Mouse (Mus musculus): ENCODE results near the gene Ccdc181. TPM values are rescaled to one million over a fixed set of nuclear protein-coding genes. Genes with fewer than 3 reads are reported as not detected.

Ccdc181 gene
- polyA plus RNA-seq, 1 experiment from 2014 or later, result 18.1 TPM

- Histone ChIP-seq H3K4me1 (replicated peaks; ENCODE audit: control insufficient read depth, insufficient read depth, low read length) (no peaks in the 10 kb centered on the region), H3K9me3 (ENCODE audit: control insufficient read depth, low read length) (no peaks in the 10 kb centered on the region), H3K27me3 (ENCODE audit: control insufficient read depth, insufficient read depth, low read length) (no peaks in the 10 kb centered on the region), H3K4me2 (replicated peaks; ENCODE audit: low read depth, low read length) (no peak overlapping the region), H3K4me3 (ENCODE audit: low read depth, low read length) (no peak overlapping the region), H3K36me3 (ENCODE audit: control insufficient read depth, insufficient read depth, low read length) (no peaks in the 10 kb centered on the region), H3K9ac (ENCODE audit: low read depth, low read length) (no peak overlapping the region), H3K27ac (ENCODE audit: low read depth, low read length) (no peak overlapping the region)
- ATAC-seq (ENCODE audit: low FRiP score) (no peak), DNase-seq (ENCODE audit: low spot score) (no peak)
- 79% methylated on average over 14 of the region's 14 CpGs for WGBS
Measured at GRCm38 (mm10) chr1:164319542-164320140, 44.3 kb downstream of the Ccdc181 start.

GRCm38 (mm10) chr1:164320731-164321130 lies 45.3 kb downstream of the Ccdc181 start:
- WGBS, result 83% methylated on average over 5 of the region's 5 CpGs
- Histone ChIP-seq H3K36me3 (ENCODE audit: control insufficient read depth, insufficient read depth, low read length) (no peaks in the 10 kb centered on the region), H3K9me3 (ENCODE audit: control insufficient read depth, low read length) (no peaks in the 10 kb centered on the region), H3K4me2 (replicated peaks; ENCODE audit: low read depth, low read length) (no peak overlapping the region), H3K9ac (ENCODE audit: low read depth, low read length) (no peak overlapping the region), H3K4me3 (ENCODE audit: low read depth, low read length) (no peak overlapping the region), H3K4me1 (replicated peaks; ENCODE audit: control insufficient read depth, insufficient read depth, low read length) (no peaks in the 10 kb centered on the region), H3K27ac (ENCODE audit: low read depth, low read length) (no peak overlapping the region), H3K27me3 (ENCODE audit: control insufficient read depth, insufficient read depth, low read length) (no peaks in the 10 kb centered on the region)
- no peak for DNase-seq (ENCODE audit: low spot score)
- no peak for ATAC-seq (ENCODE audit: low FRiP score)

GRCm38 (mm10) chr1:164321408-164321807 lies 46.0 kb downstream of the Ccdc181 start:
- Histone ChIP-seq H3K36me3 (ENCODE audit: control insufficient read depth, insufficient read depth, low read length) (no peaks in the 10 kb centered on the region), H3K9me3 (ENCODE audit: control insufficient read depth, low read length) (no peaks in the 10 kb centered on the region), H3K4me3 (ENCODE audit: low read depth, low read length) (no peak overlapping the region), H3K9ac (ENCODE audit: low read depth, low read length) (no peak overlapping the region), H3K27ac (ENCODE audit: low read depth, low read length) (no peak overlapping the region), H3K4me2 (replicated peaks; ENCODE audit: low read depth, low read length) (no peak overlapping the region), H3K4me1 (replicated peaks; ENCODE audit: control insufficient read depth, insufficient read depth, low read length) (no peaks in the 10 kb centered on the region), H3K27me3 (ENCODE audit: control insufficient read depth, insufficient read depth, low read length) (no peaks in the 10 kb centered on the region)
- ATAC-seq (ENCODE audit: low FRiP score), result no peak
- 86% methylated on average over 10 of the region's 10 CpGs for WGBS
- no peak for DNase-seq (ENCODE audit: low spot score)

GRCm38 (mm10) chr1:164322987-164323650 lies 47.7 kb downstream of the Ccdc181 start:
- Histone ChIP-seq H3K4me1 (replicated peaks; ENCODE audit: control insufficient read depth, insufficient read depth, low read length) (no peaks in the 10 kb centered on the region), H3K27ac (ENCODE audit: low read depth, low read length) (no peak overlapping the region), H3K9ac (ENCODE audit: low read depth, low read length) (no peak overlapping the region), H3K9me3 (ENCODE audit: control insufficient read depth, low read length) (no peaks in the 10 kb centered on the region), H3K4me3 (ENCODE audit: low read depth, low read length) (no peak overlapping the region), H3K36me3 (ENCODE audit: control insufficient read depth, insufficient read depth, low read length) (no peaks in the 10 kb centered on the region), H3K4me2 (replicated peaks; ENCODE audit: low read depth, low read length) (no peak overlapping the region), H3K27me3 (ENCODE audit: control insufficient read depth, insufficient read depth, low read length) (no peaks in the 10 kb centered on the region)
- ATAC-seq (ENCODE audit: low FRiP score) (no peak), DNase-seq (ENCODE audit: low spot score) (no peak)
- 86% methylated on average over 8 of the region's 8 CpGs for WGBS

- Histone ChIP-seq H3K36me3 (ENCODE audit: control insufficient read depth, insufficient read depth, low read length) (no peaks in the 10 kb centered on the region), H3K27ac (ENCODE audit: low read depth, low read length) (no peak overlapping the region), H3K9me3 (ENCODE audit: control insufficient read depth, low read length) (no peaks in the 10 kb centered on the region), H3K27me3 (ENCODE audit: control insufficient read depth, insufficient read depth, low read length) (no peaks in the 10 kb centered on the region), H3K4me3 (ENCODE audit: low read depth, low read length) (no peak overlapping the region), H3K4me1 (replicated peaks; ENCODE audit: control insufficient read depth, insufficient read depth, low read length) (no peaks in the 10 kb centered on the region), H3K9ac (ENCODE audit: low read depth, low read length) (no peak overlapping the region), H3K4me2 (replicated peaks; ENCODE audit: low read depth, low read length) (no peak overlapping the region)
- DNase-seq (ENCODE audit: low spot score) (no peak), ATAC-seq (ENCODE audit: low FRiP score) (no peak)
- 90% methylated on average over 4 of the region's 4 CpGs for WGBS
Measured at GRCm38 (mm10) chr1:164324221-164324620, 48.8 kb downstream of the Ccdc181 start.

- Histone ChIP-seq H3K36me3 (ENCODE audit: control insufficient read depth, insufficient read depth, low read length) (no peaks in the 10 kb centered on the region), H3K27me3 (ENCODE audit: control insufficient read depth, insufficient read depth, low read length) (no peaks in the 10 kb centered on the region), H3K4me1 (replicated peaks; ENCODE audit: control insufficient read depth, insufficient read depth, low read length) (no peaks in the 10 kb centered on the region), H3K4me2 (replicated peaks; ENCODE audit: low read depth, low read length) (no peak overlapping the region), H3K4me3 (ENCODE audit: low read depth, low read length) (no peak overlapping the region), H3K9ac (ENCODE audit: low read depth, low read length) (no peak overlapping the region), H3K27ac (ENCODE audit: low read depth, low read length) (no peak overlapping the region), H3K9me3 (ENCODE audit: control insufficient read depth, low read length) (no peaks in the 10 kb centered on the region)
- ATAC-seq (ENCODE audit: low FRiP score) (no peak), DNase-seq (ENCODE audit: low spot score) (no peak)
- WGBS, result 84% methylated on average over 2 of the region's 2 CpGs
Measured at GRCm38 (mm10) chr1:164324878-164325277, 49.5 kb downstream of the Ccdc181 start.

- no peak overlapping the region for H3K4me3 ChIP-seq (ENCODE audit: low read depth, low read length)
- H3K9me3 ChIP-seq (ENCODE audit: control insufficient read depth, low read length), result no peaks in the 10 kb centered on the region
- ATAC-seq (ENCODE audit: low FRiP score) (peak; percentile 56; the same call in 1 of the 2 replicates), DNase-seq (ENCODE audit: low spot score) (peak; percentile 10)
- 77% methylated on average over 6 of the region's 6 CpGs for WGBS
- H3K27me3 ChIP-seq (ENCODE audit: control insufficient read depth, insufficient read depth, low read length), result no peaks in the 10 kb centered on the region
- H3K4me2 ChIP-seq (replicated peaks; ENCODE audit: low read depth, low read length), result no peak overlapping the region
- H3K27ac ChIP-seq (ENCODE audit: low read depth, low read length), result no peak overlapping the region
- H3K36me3 ChIP-seq (ENCODE audit: control insufficient read depth, insufficient read depth, low read length), result no peaks in the 10 kb centered on the region
- H3K4me1 ChIP-seq (replicated peaks; ENCODE audit: control insufficient read depth, insufficient read depth, low read length), result no peaks in the 10 kb centered on the region
- H3K9ac ChIP-seq (ENCODE audit: low read depth, low read length), result no peak overlapping the region
Measured at GRCm38 (mm10) chr1:164326600-164327155, 51.3 kb downstream of the Ccdc181 start.

- H3K9me3 ChIP-seq (ENCODE audit: control insufficient read depth, low read length), result no peaks in the 10 kb centered on the region
- H3K4me2 ChIP-seq (replicated peaks; ENCODE audit: low read depth, low read length), result no peak overlapping the region
- no peaks in the 10 kb centered on the region for H3K4me1 ChIP-seq (replicated peaks; ENCODE audit: control insufficient read depth, insufficient read depth, low read length)
- H3K9ac ChIP-seq (ENCODE audit: low read depth, low read length), result no peak overlapping the region
- DNase-seq (ENCODE audit: low spot score) (no peak), ATAC-seq (ENCODE audit: low FRiP score) (no peak)
- WGBS, result 85% methylated on average over 7 of the region's 7 CpGs
- no peak overlapping the region for H3K4me3 ChIP-seq (ENCODE audit: low read depth, low read length)
- H3K27ac ChIP-seq (ENCODE audit: low read depth, low read length), result no peak overlapping the region
- H3K36me3 ChIP-seq (ENCODE audit: control insufficient read depth, insufficient read depth, low read length), result no peaks in the 10 kb centered on the region
- H3K27me3 ChIP-seq (ENCODE audit: control insufficient read depth, insufficient read depth, low read length), result no peaks in the 10 kb centered on the region
Measured at GRCm38 (mm10) chr1:164327764-164328163, 52.4 kb downstream of the Ccdc181 start.

- Histone ChIP-seq H3K4me1 (replicated peaks; ENCODE audit: control insufficient read depth, insufficient read depth, low read length) (no peaks in the 10 kb centered on the region), H3K4me2 (replicated peaks; ENCODE audit: low read depth, low read length) (no peak overlapping the region), H3K27ac (ENCODE audit: low read depth, low read length) (no peak overlapping the region), H3K9ac (ENCODE audit: low read depth, low read length) (no peak overlapping the region), H3K9me3 (ENCODE audit: control insufficient read depth, low read length) (no peaks in the 10 kb centered on the region), H3K36me3 (ENCODE audit: control insufficient read depth, insufficient read depth, low read length) (peaks cover 4% of the 10 kb centered on the region; the same call in 1 of the 2 replicates), H3K27me3 (ENCODE audit: control insufficient read depth, insufficient read depth, low read length) (no peaks in the 10 kb centered on the region), H3K4me3 (ENCODE audit: low read depth, low read length) (no peak overlapping the region)
- no peak for ATAC-seq (ENCODE audit: low FRiP score)
- 89% methylated on average over 11 of the region's 11 CpGs for WGBS
- no peak for DNase-seq (ENCODE audit: low spot score)
Measured at GRCm38 (mm10) chr1:164332559-164332958, 57.2 kb downstream of the Ccdc181 start.
